Mouse (Mus musculus) cerebellum, adult 18-20 months (tissue): ENCODE results near the gene C3.

Experiments used
- DNase-seq, 2 experiments: peaks; one replicate each; pipeline ENCODE4 v3.0.0; 2021

C3 gene

GRCm38 (mm10) chr17:57228014-57228413, at the start of gene C3:
C3 (minus strand) TSS chr17:57228136.
- no peak for DNase-seq

DNA sequence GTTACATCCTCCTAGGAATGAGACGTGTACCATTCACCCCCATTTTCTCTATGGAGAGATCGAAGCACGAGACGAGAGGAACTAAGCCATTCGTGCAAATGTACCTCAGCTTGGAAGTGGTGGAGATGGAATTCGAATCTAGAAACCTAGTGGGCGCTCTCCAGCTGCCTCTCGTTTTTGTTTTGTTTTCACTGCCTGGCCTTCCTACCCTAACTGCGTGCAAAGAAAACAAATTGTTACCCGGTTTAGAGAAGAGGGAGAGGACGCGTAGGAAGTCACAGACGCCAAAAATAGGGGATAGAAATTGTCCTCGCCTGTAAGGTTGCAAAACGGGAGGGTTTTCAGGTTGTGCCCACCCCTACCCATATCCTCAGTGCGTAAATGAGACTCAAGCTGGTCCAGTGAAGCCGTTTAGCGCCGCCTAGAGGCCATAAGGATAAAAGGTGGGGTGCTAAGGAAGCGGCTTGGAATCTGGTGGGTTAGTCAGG, 48.7 kb upstream of the C3 start:
- DNase-seq: peak; percentile 82 to 84

GRCm38 (mm10) chr17:57275997-57276351, 48.0 kb upstream of the C3 start:
- DNase-seq: peak in 1 of 2 experiments; percentile 37

- DNase-seq: peak; percentile 86 to 87
Measured at GRCm38 (mm10) chr17:57275111-57275996, 47.4 kb upstream of the C3 start.

GRCm38 (mm10) chr17:57274686-57275085, 46.8 kb upstream of the C3 start:
- DNase-seq: no peak

- DNase-seq: no peak
Measured at GRCm38 (mm10) chr17:57273846-57274245, 45.9 kb upstream of the C3 start.

DNA sequence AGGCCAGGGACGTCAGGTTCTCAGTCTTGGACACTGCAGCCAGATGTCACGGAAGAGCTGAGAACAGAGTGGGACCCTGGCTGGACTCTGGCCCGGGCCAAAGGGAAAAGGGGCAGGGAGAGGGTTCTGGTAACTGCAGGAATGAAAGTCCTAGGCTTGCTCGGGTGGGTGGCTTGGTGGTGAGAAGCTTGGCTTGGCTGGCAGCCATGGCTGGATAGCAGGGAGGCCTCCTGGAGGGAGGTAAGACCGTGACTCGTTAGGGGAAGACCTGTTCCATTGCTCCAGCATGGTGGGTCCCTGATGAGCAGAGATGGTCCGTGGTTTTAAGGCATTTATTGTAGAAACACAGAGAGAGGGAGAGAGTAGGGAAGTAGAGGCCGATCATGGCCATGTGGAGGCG, 43.4 kb upstream of the C3 start:
- no peak for DNase-seq

DNA sequence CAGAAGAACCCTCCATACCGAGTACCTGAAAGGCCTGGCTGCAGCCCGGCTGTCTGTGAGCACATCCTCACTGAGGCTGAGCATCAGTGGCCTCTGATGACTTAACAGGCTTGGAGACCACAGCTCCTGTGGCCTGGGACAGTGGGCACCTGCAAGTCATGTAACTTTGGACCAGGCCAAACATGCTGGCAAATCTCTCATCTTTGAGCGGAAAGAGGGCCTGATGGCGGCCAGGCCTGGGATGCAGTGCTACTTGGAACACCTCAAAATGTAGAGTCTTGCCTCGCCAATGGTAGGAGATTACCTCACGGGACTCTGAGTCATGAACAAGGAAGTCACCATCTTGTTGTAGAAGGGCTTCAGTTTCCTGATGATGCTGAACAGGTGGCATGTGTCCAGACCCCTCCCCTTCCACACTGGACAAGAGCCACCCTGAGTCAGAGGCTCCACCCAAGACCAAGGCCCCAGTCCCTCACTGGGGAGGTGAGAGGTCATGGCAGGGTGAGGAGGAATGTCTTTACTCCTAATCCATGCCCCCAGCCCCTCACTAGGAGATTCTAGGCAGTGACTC, 39.7 kb upstream of the C3 start:
- DNase-seq: no peak

GRCm38 (mm10) chr17:57264972-57265945, 37.3 kb upstream of the C3 start:
- DNase-seq: peak; percentile 72 to 88

DNA sequence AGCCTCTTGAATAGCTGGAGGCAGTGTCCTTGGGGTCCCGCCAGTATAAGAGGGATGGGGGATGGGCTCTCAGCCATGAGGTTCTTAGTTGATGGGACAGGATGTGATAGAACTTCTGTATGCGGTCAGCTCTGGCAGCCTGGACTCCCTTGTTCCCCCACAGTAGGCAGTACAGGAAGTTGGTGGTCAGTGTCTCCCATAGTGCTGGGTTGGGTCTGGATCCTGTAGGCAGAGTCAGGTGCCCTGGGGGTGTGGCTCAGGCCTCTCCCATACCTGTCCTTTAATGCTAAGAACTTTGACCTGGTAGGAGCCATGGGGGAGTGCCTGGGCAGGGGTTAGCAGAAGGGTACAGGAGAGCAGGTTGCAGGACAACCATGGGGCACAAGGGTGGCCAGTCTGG, 36.2 kb upstream of the C3 start:
- peak in 1 of 2 experiments; percentile 1 for DNase-seq

- DNase-seq: no peak
Measured at GRCm38 (mm10) chr17:57262901-57263550, 35.1 kb upstream of the C3 start.

GRCm38 (mm10) chr17:57261796-57262195, 33.9 kb upstream of the C3 start:
- DNase-seq: no peak

GRCm38 (mm10) chr17:57261286-57261685, 33.4 kb upstream of the C3 start:
- no peak for DNase-seq

- DNase-seq: no peak
Measured at GRCm38 (mm10) chr17:57260351-57260750, 32.4 kb upstream of the C3 start.

GRCm38 (mm10) chr17:57259742-57260141, 31.8 kb upstream of the C3 start:
- no peak for DNase-seq

DNA sequence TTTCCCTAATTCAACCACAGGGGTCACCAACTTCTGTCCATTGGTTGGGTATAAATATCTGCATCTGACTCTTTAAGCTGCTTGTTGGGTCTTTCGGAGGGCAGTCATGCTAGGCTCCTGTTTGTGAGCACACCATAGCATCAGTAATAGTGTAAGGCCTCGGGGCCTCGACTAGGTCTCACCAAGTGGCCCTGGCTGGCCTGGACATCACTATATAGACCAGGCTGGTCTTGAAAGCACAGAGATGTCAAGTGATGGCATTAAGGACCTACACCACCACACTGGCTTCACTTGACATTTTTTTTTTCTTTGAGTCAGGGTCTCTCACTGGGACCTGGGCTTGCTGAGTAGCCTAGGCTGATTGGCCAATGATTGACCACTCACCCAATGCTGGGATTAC, 30.3 kb upstream of the C3 start:
- no peak for DNase-seq

DNA sequence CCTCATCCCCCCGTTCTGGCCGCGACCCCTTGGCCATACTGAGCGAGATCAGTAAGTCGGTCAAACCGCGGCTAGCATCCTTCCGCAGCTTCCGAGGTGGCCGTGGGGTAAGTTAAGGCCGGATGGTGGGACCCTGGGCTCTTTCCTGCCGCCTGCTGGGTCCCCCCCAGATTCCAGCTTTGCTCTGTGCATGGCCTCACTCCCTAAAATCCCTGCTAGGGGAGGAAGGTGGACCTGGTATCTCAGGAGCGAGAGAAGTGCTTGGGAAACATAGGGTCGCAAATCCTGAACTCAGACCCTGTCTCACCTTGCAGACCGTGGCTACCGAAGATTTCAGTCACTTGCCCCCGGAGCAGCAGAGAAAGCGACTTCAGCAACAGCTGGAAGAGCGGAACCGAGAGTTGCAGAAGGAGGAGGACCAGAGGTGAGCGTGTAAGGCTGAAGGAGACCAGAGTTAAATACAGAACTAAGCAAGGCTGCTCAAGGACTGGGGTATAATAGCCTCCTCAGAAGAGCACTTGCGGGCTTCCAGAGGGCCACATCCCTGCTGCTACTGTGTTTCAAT, 29.1 kb upstream of the C3 start:
- DNase-seq: no peak

GRCm38 (mm10) chr17:57255354-57255753, 27.4 kb upstream of the C3 start:
- no peak for DNase-seq

DNA sequence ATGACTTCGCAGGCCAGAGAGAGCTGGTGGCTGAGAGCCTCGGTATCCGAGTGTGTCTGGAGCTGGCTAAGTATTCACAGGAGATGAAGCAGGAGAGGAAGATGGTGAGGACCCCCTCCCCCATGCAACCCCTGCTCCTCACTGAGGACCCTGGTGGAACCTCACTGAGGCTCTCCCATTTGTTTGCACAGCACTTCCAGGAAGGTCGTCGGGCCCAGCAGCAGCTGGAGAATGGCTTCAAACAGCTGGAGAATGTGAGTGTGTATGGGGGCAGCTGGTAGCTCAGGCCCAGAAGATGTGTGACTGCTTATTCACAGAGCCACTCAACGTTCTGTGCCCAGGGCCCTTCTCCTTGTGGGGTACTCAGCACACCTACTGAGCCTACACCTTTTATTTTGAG, 25.4 kb upstream of the C3 start:
- no peak for DNase-seq

DNA sequence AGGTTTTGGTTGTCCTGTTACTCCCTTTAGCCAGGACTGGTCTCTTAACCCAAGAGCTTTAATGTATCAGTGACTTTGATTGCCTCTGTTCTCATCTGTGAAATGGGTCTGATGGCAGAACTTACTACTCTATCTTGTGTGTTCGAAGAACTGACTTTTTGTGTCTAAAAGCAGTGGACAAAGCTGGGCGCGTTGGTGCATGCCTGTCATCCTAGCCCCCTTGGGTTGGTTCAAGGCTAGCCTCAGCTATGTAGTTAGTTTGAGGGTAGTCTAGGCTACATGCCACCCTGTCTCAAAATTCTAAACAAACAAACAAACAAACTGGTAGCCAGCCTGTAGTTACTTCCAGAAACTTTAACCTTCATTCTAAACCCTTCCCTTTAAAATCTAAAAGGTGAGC, 23.5 kb upstream of the C3 start:
- DNase-seq: no peak

GRCm38 (mm10) chr17:57250461-57251160, 22.7 kb upstream of the C3 start:
- DNase-seq: peak; percentile 33 to 53
